Mouse (Mus musculus) urinary bladder, adult 2 months (tissue): ENCODE data around the gene Acp2. TPM values are rescaled to one million over a fixed set of nuclear protein-coding genes. Genes with fewer than 3 reads are reported as not detected.

Source experiments
- DNase-seq: peaks from one replicate; pipeline ENCODE4 v3.0.0; 2022; ENCODE audit warnings: low spot score
- polyA plus RNA-seq: library from polyadenylated mRNA; depleted of rRNA; stranded (reverse); fragments of >200 nt; gene quantifications from 2 replicates; pipeline ENCODE4 v1.2.3, GENCODE M21; 2012; rRNA removed

Gene Acp2
- 18.8 and 24.2 TPM in 2 replicates for polyA plus RNA-seq

DNA sequence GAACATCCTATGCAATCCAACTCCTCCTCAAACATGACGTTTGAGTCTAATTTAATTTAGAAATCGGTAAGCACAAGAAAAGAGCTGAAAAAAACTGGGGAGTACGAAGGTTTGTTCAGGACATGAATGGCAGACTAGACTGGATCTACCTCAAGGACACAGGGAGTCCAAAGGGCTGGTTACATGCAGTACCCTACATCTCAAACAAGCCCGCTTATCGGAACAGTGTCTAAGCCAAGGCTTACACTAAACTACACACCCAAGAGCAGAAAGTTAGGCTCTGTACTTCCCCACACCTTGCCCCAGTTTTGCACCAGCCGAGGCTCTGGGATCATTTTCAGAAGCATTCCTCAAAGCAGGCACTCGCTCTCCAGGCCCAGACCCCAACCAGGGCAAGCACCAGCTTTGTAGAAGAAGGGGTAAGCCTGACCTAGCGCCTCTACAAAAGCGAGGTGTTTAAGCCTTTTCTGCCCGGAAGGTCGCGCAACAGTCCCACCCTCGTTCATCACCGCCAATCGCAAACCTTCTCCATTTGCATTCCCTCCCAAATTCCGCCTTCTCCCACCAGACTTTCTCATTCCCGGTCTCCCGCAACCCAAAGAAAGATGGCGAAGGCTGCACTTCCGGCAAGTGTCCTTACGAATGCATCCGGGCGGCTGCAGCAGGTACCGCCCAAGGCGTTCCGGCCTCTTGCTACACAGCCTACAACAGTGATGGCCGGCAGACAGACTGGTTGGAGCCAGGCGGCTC is at the start of gene Acp2, which contains the start of gene Nr1h3:
Gene Acp2 (plus strand): TSS at position 664 of the 750 bp plus-strand sequence.
Gene Nr1h3 (minus strand): TSS at position 613 of the 750 bp plus-strand sequence.
- DNase-seq = peak; percentile 89

- DNase-seq = no peak
Measured at GRCm38 (mm10) chr2:91152885-91153377, 49.8 kb upstream of the Acp2 start.

- DNase-seq = no peak
Measured at GRCm38 (mm10) chr2:91154091-91154490, 48.6 kb upstream of the Acp2 start.

DNA sequence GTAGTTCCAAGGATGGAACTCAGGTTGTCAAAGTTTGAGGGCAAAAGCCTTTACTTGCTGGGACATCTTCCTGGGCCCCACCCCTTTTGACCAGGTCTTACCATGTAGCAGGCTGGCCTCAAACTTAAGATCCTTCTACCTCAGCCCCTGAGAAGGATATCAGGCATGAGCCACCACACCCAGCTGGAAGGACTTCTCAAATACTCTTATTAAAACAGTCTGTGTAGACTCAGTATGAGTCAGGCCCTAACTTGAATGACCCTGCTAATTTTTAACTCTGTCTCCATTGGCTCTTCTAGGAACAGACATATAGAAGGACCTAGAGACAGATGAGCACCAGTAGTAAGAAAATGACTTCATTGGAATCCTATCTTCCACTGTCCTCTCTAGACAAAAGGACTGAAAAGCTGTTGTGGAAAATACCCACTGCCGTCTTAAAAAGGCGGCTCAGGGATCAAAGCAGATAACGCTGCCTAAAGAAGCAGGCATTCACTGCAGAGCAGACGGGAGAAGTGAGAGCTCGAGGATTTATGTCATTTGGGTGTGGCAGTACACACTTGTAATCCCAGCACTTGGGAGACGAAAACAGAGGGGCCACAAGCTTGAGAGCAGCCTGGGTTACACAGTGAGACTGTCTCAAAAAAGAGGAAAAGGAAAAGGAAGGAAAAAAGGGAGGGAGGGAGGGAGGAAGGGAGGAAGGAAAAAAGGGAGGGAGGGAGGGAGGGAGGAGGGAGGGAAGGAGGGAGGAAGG is 45.5 kb upstream of the Acp2 start:
- no peak for DNase-seq

DNA sequence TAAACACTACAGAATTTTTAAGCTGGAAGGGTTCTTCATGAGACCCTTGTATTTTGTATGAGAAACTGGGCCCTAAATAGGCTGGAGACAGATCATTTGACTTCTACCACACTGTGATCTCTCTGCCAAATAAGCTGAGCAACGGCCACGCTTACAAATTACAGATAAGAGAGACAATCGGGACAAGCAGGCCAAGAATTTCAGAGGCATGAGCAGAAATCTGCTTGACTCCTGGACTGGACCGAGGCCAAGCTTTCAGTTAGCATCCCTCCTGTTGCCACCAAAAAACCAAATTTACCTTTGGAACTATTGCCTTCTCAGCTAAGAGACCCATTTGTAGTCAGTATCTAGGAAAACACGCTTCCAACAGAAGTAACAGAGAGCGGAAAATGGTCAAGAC is 42.1 kb upstream of the Acp2 start:
- DNase-seq = no peak

- no peak for DNase-seq
Measured at GRCm38 (mm10) chr2:91162952-91163351, 39.7 kb upstream of the Acp2 start.

DNA sequence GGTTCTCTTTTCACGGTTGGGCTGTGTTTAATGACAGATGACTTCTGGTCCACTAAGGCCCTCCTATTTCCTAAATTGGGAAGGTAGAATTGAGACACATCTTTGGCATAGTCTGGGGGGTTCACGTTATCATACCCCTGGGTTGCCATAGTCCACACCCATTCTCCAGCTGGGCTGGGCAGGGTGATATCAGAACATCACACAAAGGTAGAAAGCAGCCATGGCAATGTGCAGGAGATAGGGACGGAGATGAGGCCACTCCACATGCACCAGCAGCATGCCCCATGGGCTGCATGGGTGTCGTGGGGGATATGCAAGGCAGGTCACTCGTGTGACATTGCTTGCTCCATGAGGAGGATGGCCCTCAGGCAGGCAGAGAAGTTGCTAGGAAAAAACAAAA is 39.2 kb upstream of the Acp2 start:
- DNase-seq = no peak

- DNase-seq = no peak
Measured at GRCm38 (mm10) chr2:91164991-91165390, 37.7 kb upstream of the Acp2 start.

DNA sequence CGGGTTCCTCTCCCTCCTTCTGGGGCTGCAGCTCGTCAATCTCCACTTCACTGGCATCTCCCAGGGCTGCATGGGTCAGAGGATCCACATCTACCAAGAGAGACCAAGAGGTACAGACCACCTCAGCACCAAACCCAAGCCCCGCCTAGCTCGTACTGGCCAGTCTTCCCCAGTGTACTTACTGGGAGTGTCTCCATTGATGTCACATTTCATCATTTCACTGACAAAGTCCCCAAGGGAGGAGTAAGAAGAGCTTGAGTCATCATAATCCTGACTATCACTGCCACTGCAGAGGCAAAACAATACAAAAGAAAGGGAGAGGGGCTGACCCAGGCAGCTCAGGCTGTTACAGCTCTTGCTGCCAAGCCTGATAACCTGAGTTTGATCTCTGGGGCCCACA is 35.1 kb upstream of the Acp2 start:
- no peak for DNase-seq

DNA sequence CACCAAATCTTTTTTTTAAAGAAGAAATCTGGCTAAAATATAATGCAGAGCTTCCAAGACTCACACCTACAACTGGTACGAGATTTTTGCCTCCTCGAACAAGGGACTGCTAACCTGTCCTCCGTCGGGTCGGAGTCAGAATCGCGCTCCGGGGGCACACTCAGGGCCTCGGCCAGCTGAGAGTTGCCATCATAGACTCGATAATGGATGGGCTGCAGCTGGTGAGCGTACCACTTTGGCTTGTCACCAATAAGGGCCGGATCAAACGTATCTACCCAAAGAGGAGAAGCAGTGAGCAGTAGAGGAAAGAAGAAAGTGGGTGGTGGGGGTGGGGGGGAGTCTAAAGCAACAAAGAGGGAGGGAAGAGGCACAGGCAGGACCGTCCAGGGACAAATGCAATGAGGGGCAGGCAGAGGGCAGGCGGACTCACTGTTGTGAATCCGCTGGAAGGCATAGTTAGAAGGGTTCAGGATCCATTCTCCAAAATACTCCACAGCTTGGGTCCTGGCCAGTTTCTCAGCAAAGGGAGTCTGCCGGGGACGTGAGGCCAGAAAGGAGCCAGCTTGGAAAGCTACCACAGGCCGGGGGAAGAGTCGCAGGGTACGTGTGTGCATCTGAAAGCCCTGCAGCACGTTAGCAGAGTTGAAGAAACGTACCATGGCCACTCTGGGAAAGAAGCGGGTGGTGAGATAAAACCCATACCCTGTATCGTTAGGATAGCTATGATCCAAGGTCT is 32.9 kb upstream of the Acp2 start:
- DNase-seq = no peak

DNA sequence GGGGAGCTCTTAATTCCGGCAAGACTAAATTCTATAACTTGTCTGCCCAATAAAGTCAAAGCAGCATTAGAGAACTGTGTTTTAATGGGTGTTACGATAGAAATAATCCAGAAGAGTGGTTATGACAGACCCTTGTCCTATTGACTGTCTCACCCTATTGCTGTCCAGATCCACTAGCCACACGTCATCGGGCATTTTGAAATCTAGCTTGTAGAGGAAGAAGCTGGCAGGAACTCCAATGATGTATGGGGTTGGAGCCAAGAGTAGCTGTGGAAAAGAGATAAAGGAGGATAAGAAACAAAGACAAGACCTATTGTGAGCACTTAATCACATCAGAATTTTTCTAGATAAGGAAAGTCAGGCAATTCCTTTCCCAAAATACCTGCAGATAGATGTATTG is 27.2 kb upstream of the Acp2 start:
- no peak for DNase-seq

- no peak for DNase-seq
Measured at GRCm38 (mm10) chr2:91176234-91176633, 26.5 kb upstream of the Acp2 start.

GRCm38 (mm10) chr2:91179825-91180224 is 22.9 kb upstream of the Acp2 start:
- DNase-seq = no peak

DNA sequence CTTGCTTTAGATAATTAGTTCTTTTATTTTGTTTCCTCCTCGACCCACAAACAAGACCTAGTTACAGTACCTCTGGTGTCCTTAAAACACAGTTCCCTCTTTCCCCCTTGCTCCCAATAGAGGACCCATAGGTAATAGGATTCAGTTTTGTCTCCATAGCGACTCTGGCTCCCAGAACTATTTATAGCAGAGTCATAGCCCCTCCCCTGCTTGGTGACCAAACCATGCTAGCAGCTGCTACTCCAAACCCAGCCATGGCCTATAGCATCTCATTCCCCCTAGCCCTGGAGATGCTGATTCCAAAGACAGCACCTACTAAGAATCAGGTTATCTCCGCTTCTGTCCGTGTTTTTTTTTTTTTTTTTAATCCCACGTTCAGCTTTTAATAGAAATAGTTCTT is 22.0 kb upstream of the Acp2 start:
- DNase-seq = no peak

DNA sequence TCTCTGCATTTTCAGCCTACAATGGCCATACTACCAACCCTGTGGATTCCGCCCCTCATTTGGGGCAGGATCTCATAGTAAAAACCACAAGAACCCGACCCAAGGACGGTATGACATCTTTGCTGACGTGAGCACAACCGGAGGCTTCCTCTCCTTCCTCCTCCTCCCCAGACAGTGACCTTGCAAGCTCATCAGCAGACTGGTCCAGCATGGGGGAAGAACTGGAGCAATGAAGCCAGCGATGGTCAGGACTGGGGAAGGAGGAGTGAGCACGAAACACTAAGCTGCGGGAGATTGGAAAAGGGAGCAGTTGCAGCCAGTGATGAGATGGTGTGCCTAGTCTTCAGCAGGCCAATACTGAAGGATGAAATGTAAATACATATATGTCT is 20.7 kb upstream of the Acp2 start:
- no peak for DNase-seq

DNA sequence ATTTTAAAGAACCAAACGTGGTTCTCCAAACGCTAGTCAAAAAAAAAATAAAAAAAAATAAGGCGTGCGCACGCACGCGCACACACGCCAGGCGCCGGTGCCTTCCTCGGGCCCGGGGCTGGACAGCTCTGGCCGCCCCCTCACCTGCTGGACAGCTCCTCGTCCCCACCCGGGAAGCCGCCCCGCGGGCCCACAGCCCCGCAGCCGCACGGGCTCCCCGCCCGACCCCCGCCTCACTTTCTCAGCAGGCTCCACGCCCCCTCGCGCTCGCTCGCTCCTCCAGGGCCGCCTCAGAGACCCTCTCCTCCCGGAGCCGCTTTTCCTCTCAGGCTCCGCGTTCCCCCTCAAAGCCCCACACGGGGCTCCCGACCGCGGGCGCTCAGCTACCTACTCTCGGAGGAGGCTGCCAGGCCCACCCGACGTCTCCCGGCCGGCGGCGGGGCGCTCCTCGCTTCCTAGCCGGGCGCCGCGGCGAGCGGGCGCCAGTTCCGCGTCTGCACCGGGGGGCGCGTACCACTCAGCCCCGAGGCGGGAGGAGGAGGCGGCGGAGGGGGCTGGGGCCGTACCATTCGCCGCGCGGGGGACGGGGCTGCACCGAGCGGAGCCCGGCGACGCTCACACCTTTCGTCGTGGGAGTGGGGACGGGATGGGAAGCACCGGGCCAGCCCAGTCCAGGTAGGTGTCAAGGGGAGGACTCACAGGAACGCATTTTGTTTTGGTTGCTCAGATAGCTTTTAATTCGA is 20.1 kb upstream of the Acp2 start:
- DNase-seq = peak; percentile 61

DNA sequence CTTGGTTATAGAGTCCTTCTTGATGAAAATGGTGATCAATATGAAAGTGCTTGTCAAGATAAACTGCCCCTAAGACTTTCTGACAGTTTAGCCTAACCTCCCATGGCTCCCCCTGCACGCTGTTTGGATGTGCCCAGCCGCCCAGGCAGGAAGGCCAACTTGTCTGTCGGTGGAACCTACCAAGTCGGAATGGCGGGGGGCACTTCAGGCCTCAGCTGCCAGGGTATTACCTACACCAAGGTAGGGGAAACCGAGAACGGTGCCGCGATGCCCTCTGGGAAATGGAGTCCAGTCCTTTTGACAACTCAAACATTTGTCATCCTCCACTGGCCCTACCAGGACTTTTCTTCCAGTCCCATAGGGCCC is 19.6 kb upstream of the Acp2 start:
- peak; percentile 73 for DNase-seq

- DNase-seq = no peak
Measured at GRCm38 (mm10) chr2:91183711-91184405, 18.8 kb upstream of the Acp2 start, which contains the start of gene Madd. Gene Madd, minus strand, starts transcription at chr2:91183837.

DNA sequence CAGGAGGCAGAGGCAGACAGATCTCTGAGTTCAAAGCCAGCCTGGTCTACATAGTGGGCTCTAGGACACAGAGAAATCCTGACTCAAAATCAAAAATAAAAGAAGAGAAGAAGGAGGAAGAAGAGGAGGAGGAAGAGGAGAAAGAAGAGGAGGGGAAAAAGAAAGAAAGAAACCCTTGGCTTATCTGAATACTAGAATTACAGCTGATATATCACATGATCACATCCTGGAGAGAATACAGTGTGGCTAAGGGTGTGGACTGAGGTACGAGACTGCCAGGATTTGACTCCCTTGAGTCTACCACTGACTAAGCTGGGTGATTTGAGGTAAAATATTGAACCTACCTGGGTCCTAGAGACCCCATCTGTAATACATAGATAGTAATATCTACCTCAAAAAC is 16.5 kb upstream of the Acp2 start:
- no peak for DNase-seq

DNA sequence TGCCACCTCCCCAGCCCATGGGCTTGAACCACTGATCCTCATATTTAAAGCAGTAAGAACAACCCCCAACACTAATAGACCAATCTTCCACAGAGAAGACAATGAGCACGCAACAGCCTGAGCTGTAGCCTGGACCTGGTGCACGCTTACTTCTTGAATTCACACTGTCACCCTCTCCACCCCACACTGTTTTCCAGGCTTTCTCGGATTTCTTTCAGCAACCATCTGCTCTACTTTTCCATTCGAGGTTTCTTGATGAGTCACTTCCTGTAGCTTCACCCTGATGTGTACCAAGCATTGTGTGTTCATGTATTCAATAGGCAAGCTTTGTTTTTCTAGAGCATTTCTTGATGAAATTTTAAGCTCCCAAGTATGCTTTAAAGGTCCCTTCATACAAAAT is 15.3 kb upstream of the Acp2 start:
- DNase-seq = no peak

DNA sequence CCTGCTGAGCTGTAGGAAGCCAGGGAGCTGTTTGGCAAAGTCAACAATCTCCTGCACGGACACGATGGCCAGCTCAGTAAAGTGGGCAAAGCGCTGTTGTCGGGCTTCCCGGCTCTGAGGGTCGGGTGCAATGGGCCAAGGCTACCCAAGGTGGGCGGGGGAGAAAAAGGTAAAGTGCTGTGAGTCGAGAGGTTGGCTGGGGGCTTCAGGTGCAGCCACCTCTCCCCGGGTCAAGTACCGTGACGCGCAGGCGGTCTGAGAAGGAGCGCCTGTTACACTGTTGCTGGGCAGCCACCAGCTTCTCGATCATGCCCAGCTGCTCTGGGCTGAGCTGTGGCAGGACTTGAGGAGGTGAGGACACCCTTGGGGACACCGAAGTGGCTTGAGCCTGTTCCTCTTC is 12.2 kb upstream of the Acp2 start:
- no peak for DNase-seq
